Mouse (Mus musculus) thymus, postnatal 10 days (tissue): ENCODE data around the gene Cbfa2t3.

Experiments
- DNase-seq, 2 experiments: peaks; one replicate each; pipeline ENCODE4 v3.0.0; 2021; ENCODE audit warnings: low spot score in 2 of 2

The Cbfa2t3 gene

DNA sequence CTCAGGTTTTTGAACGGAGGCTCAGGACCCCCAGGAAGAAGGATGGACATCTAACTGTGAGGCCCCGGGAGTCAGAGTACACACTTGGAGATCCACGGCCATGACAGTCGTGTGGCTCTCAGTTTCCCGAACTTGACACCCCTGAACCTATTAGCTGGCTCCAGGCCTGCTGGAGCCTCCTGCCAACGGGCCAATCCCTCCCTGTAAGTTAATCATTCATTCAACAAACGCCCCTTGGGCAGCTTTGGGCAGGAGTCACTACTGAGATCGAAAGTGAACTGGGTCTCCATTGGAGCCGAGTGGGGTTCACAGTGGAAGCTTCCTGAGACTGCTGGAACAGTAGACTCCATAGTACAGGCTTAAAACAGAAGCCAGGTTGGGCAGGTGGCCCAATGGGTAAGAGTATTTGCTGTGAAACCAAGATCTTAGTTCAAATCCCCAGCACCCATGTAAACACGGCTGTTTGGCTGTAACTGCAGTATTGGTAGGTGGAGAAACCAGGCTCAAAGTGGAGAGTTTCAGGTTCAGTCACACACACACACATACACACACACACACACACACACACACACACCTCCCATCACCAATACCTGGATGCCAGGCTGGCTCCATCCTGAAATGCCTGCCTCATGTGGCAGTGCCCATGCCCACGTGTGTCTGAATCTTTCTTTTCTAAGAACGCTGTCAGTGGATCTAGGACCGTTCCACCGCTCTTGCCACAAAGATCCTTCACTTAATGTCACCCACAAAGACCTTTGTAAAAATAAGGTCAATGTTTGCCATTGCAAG, 20.0 kb upstream of the Cbfa2t3 start:
- DNase-seq, result no peak

- DNase-seq, result no peak
Observed at GRCm38 (mm10) chr8:122717869-122718509, 19.1 kb upstream of the Cbfa2t3 start.

DNA sequence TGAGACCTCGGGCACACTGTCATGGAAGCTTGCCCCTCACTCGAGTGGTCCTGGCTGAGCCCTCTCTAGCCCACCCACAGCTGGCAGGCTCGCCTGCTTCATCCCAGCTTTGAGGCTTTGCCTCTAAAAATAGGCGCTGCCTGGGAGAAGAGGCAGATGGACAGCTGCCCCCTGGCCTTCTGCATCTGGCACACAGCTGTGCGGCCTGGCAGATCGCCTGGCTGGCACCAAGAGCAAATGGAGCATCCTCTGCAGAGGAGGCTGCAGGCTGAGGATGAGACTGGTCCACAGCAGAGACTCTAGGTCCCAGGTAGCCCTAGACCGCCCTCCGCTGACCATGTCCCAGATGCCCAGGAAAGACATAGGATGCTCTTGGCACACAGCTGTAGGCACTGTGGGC, 17.7 kb upstream of the Cbfa2t3 start:
- no peak for DNase-seq

DNA sequence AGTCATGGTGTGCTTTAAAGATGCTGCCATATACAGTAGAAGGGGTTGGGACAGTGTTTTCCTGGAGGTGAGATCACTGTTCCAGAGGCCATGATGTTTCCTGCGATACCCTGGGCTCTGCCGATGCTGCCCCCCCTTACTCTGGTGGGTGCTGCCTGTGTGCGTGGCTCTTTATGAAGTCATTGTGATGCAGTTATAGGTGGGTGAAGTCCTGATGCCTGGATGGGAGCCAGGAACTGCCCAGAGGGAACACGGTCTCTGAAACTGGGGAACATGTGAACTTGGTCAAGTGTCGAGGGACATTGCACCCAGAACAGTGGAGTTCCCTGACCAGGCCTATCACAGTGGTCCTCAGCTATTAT, 14.2 kb upstream of the Cbfa2t3 start:
- no peak for DNase-seq

DNA sequence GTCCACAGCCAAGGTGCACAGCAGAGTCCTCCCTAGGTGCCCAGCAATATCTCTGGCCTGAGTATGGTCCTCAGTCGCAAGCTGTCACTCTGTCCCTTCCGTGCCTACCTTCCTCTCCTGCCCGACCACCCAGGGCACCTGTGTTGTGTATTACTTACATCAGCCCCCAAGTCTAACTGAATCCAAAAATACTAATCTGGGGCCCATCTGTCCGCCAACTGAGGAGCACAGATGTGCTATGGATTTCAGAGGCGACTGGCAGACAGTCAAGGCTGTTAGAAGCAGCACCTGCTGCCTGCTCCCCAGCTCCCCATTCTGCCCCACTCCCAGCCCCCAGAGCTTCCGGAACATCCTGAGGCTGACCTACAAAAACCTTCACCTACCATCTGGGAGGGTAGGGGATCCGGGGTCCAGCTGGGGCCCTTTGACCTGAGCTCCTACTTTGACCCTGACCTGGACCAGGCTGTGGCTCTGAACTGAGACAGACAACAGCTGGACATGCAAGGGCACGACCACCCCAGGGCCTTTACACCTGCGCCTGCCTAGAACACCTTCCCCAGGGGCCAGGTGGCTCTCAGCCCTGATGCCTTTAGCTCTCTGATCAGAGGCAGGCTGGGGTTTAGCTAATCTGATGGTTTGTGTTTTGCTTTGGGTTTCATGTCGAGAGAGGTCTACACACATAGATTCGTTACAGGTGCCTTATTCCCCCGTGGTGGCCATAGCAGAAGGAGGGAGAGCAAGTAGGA, 13.7 kb upstream of the Cbfa2t3 start:
- DNase-seq, result peak; percentile 72 to 84

- peak; percentile 39 to 49 for DNase-seq
Observed at GRCm38 (mm10) chr8:122711891-122712365, 13.0 kb upstream of the Cbfa2t3 start.

GRCm38 (mm10) chr8:122711480-122711879, 12.6 kb upstream of the Cbfa2t3 start:
- DNase-seq, result no peak

DNA sequence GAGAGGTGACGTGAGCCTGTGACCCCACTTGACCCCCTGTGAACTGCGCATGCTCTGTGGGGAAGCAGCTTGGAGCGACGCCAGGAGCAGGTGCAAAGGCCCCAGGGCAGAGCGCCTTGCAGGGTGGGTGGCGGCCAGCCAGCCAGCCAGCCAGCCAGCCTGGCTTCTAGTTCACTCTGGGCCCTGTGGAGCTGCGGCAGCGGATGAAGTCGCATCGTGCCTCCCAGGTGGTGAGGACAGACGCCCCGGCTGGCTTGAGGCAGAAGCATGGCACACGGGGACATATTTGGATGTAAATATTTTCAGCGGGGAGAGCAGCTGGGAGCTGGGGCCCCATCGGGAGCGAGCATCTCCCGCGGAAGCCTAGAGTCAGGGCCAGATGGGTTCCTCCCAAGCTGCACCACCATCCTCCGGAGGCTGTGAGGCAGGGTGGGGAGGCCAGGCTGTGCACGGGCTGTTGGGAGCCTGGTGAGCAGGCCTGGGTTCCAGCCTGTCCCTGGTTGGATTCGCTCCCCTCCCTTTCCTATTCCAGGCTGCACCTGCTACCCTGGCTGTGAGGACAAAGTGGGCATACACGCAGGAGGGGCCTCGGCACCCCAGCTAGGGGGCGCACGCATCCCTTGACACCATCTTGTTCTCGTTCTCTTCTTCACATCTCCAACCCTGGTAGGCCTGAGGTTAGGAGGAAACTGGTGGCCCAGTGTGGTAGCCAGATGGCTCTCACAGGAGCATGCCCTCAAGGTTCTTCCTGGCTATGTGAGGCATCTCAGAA, 10.6 kb upstream of the Cbfa2t3 start:
- peak; percentile 82 to 84 for DNase-seq

DNA sequence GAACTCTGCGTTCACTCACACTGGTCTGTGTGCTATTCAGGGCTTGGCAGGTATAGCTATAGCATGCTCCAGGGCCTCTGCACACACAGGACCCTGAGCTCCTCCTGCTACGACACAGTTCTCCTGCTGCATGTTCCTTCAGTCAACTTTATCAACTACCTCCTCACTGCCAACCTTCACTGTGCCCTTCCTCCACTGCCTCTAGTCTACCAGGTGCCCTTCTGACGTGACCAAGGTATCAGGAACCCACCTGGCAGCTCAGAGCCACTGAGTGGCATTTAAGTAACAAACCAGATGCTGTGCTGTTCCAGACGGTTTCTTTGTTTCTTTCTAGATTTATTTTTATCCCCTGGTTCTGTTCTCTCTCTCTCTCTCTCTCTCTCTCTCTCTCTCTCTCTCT, 8.3 kb upstream of the Cbfa2t3 start:
- no peak for DNase-seq

- no peak for DNase-seq
Observed at GRCm38 (mm10) chr8:122705901-122706561, 7.1 kb upstream of the Cbfa2t3 start.

DNA sequence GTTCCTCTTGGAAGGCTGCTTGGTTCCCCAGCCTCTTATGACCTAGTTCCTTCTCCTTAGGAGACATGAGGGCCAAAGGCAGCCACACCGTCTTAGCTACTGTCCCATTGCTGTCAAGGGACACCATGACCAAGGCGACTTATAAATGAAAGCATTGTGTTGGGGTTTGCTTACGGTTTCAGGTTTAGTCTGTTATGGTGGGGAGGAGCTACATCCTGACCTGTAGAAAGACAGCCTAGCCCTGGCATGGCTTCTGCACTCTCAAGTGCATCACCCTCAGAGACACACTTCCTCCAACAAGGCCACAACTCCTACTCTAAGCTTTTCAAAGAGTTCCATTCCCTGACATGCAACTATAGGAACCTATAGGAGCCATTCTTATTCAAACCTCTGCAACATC, 5.7 kb upstream of the Cbfa2t3 start:
- DNase-seq, result no peak

- no peak for DNase-seq
Observed at GRCm38 (mm10) chr8:122702957-122703356, 4.0 kb upstream of the Cbfa2t3 start.

- peak; percentile 61 to 70 for DNase-seq
Observed at GRCm38 (mm10) chr8:122702301-122702941, 3.5 kb upstream of the Cbfa2t3 start.

- peak; percentile 80 to 88 for DNase-seq
Observed at GRCm38 (mm10) chr8:122701441-122702185, 2.7 kb upstream of the Cbfa2t3 start.

GRCm38 (mm10) chr8:122700628-122701027, 1.7 kb upstream of the Cbfa2t3 start:
- peak in 1 of 2 experiments; percentile 46 for DNase-seq

DNA sequence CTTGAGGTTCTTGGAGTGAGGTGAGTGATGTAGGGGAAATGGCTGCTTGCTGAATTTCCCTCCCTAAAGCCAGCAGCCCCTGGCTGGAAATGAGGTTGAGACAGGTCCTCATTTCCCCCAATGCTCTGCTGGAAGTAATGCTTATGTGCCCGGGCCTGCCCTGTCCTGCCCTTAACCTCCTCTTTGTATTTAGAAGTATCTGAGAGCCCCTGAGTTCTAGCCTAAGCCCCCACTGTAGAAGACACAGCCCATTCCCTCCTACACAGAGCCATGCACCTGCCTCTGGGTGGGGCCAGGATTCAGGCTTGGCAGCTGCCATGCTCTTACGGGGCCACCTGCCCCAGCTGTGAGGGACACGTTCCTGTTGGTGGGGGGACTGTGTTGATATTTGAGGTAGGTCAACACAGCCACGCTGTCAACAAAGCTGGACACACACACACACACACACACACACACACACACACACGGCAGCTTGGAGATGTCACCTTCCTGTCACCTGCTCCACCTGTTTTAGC, 598 bp downstream of the Cbfa2t3 start:
- DNase-seq, result peak; percentile 72 to 75

DNA sequence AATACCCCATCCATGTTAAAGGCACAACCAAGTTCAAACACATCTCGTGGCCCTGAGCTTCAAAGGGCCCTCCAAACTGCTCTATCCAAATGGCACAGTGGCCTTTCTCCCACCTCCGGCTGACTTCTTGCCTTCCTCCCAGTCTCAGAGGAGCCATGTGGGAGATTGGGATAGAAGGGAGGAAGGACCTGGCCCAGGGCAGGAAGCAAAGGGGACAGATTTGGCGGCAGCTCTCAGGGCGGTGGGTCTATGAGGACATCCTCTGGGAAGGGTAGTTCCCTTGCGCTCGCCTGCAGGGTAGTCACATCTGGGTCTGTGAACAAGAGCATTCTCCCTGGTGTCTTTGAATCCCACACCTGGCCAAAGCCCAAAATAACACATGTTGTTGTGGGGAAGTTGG, 1.3 kb downstream of the Cbfa2t3 start:
- DNase-seq, result peak in 1 of 2 experiments; percentile 22

DNA sequence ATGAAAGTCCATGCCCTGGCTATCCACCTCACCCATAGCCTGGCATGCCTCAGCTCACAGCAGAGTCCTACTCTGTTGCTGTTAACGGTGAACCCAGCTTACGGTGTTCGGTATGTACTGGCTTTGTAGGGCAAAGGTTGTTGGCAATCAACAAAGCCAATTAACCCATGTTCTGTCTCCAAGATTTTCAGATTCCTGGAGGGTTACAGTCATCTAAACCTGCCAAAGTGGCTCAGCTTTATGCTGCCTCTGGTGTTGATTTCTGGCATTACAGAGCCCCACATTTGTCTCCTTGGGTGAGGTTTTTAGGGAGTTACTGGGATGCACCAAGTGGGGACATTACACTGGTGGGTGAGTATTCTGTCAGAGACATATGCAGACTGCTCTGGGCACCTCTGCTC, 1.7 kb downstream of the Cbfa2t3 start:
- peak in 1 of 2 experiments; percentile 63 for DNase-seq

DNA sequence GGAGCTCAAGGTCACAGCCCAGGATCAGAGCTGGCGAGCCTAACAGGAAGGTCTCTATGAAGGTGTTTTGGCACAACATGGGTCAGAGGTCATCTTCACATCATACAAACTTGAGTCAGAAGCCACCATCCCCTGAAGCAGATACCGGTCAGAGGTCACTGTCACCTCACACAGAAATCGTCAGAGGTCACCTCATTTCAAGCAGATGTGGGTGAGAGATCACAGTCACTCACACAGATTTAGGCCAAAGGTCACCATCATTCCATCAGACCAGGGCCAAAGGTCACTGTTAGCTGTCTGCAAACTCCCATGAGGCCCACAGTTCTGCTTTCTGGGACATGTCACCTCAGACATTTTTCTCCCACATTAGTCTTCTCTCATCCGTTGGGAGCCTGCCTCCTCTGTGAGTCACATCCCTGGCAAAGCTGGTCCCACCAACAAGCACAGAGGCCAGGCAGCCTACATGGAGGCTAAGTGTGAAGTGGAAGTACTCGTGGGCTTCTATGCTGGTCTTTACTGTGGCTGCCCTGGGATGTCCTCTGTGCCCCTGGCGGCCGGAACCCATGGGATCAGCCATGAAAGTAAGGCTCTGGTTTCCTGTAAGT, 3.4 kb downstream of the Cbfa2t3 start:
- DNase-seq, result no peak
